Mouse (Mus musculus) urinary bladder, postnatal 25 days (tissue): ENCODE measurements around the gene Tmem218.

ENCODE experiments used
- DNase-seq: peaks from one replicate; pipeline ENCODE4 v3.0.0; 2022; ENCODE audit warnings: low spot score

Tmem218 gene

GRCm38 (mm10) chr9:37232201-37233195 lies 24.5 kb downstream of the Tmem218 start:
- no peak for DNase-seq

GRCm38 (mm10) chr9:37235951-37236737 lies 28.1 kb downstream of the Tmem218 start:
- DNase-seq: peak; percentile 19

DNA sequence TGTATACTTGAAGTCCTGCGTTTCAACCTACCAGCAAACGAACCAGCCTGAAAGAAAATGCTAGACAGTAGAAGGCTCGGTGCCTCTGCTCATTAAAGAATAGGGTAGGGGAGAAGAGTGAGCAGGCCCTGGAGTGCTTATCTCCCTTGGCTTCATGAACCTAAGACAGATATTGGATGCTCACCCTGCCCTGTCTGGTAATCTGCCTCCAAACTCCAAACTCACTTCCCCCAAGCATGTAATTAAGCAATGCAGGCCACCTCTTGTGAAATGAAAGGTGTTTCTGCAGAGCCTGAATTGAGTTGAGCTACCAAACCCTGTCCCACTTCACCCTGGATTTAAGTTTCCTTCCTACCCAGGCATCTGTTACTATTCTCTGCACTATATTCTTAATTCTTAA lies 34.7 kb downstream of the Tmem218 start:
- DNase-seq: no peak

DNA sequence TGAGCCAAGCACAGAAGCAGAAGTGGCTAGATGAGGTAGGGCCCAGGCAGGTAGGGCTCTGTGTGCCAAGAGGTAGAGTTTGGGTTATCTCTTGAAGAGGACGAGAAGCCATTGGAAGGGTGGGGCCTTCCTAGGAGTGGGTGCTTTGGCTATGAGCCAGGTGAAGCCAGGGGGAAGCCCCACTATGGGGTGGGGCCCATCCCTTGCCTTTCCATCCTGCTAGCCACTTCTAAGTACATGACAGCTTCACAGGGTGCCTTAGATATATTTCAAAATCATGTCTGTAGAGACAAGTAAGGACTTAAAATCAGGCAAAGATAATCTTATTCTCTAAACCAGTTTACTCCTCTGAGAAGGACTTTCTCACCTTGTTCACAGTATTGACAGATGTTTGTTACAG lies 36.6 kb downstream of the Tmem218 start:
- DNase-seq: no peak

DNA sequence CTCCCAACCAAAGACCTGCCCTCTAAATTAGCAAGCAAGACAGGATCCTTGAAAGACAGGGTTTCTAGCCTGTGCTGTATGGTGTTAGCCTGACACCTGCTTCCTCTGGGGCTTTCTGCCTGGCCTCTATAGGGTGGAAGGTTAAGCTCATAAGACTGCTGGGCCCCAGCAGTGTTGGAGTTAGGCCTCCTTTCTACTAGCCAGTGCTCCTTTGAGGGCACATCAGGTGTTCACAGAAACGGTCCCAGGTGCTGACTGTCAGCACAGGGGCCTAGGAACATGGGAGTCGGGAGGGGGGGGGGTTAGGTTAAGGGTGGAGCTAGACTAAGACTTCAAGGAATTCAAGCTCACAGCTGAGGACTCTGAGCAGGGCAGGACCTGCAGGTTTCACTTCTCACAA lies 37.4 kb downstream of the Tmem218 start:
- DNase-seq: no peak

DNA sequence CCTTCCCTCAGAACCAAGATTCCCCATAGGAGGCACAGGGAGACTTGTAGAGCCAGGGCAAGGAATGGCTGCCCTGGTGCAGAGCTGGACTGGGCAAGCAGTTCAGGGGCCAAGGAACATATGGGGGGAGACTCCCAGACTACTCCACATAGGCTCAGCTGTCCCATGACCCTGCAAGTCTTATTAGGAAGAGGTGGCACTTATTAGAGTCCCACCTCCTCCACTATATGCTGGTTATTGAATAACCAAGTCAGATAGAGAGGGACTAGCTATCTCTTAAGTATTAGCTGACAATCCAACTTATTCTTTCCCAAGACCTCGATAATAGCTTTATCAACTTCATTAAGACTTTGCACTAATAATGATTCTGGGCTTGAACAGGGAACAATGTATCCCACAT lies 37.8 kb downstream of the Tmem218 start:
- DNase-seq: no peak

DNA sequence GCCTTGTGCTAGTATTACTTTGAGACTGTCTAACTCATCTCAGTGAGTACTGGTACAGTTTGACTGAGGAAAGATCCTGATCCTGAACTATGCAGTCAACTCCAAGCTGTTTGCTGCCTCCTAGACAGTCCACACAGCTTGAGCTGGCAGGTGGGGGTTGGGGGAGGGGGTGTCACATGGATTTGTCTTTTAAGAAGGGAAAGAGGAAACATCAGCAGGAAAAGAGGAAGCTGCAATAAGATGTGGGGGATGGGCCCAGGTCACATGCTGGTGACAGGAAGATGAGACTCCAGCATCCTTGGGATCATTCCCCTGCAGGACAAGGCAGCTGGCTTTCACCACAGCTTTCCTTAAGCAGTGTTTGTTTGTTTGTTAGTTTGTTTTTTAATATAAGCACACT lies 39.4 kb downstream of the Tmem218 start:
- DNase-seq: no peak

DNA sequence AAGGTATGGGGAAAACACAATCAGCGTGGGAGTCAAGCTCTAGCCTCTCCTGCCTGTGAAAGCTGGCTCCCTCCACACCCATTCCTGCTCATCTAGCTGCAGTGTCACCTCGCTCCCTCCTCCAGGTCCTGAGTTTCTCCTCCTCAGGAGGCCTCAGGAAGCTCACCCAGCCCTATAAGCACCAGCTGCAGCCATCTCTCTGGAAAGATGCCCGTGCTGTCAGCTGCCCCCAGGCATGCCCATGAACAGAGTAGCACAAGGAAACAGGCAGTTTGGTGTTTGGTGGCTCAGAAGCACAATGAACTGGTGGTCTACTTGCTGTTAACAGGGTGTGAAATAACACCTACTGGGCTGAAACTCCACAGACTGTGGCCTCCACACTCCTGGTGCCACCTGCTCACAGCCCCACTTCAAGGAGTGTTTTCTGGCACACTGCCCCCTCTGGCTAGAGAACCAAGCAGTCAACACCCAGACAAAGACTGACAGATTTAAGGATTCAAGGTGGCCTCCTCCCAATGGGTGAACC lies 40.4 kb downstream of the Tmem218 start:
- DNase-seq: no peak

DNA sequence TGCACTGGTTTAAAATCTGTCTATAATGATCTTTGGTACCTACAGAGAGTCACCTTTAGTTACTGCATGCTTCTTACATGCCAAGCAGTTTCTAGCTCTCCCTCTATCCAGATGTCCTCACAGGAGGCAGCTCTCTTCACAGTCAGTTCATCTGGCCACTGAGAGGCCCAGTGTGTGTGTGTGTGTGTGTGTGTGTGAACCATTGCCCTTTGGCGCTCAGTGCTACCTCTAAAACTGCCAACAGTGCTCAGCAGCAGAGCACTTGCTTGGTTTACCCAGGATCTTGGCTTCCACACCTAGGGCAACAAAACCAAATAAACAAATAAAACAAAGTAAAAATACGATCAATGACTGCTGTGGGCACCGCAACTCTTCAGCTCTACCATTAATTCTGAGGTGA lies 42.0 kb downstream of the Tmem218 start:
- DNase-seq: no peak

GRCm38 (mm10) chr9:37250631-37251030 lies 42.6 kb downstream of the Tmem218 start:
- DNase-seq: no peak

DNA sequence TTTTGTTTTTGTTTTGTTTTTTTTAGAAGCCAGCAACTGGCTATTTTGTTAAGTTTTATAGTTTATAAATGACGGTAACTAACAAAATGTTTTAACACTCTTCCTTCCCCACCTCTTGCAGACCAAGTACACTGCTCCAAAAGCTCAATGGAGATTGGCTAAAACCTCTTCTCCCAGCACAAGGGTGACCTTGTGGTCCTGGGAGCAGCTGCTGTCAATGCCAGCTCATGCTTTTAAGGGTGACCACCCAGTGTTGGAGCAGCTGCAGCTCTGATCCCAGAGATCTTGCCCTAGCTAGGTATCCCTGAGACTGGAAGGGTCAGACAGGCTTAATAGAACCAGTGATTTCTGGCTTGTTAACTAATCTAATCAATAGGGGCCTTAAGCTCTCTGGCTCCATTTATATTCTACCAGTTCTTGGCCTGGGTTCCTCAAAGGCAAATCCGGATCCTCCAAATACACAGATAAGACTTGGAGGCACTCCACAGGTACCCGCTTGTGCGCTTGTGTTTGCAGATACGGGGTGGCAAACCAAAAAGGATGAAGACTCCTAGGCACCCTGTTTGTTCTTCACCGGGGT lies 46.6 kb downstream of the Tmem218 start:
- DNase-seq: no peak

- DNase-seq: peak; percentile 49
Observed at GRCm38 (mm10) chr9:37255149-37255888, 47.3 kb downstream of the Tmem218 start, which contains the start of gene Slc37a2. Gene Slc37a2 (minus strand): TSS chr9:37255738.

DNA sequence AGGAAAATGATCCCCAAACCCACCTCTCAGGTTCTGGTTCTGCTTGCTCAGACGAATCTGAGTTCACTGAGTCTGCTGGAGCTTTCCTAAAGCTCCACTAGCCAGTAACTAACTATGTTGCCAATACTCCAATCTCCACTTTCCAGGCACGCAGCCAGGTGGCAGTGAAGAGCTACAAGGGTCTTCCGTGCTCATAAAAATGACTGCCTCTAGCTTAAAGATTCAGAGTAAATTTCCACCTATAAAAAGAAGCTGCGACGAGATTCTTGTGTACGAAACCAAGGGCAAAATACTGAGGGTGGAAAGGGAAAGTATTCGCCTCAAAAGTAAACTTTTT lies 47.8 kb downstream of the Tmem218 start:
- DNase-seq: peak; percentile 36

DNA sequence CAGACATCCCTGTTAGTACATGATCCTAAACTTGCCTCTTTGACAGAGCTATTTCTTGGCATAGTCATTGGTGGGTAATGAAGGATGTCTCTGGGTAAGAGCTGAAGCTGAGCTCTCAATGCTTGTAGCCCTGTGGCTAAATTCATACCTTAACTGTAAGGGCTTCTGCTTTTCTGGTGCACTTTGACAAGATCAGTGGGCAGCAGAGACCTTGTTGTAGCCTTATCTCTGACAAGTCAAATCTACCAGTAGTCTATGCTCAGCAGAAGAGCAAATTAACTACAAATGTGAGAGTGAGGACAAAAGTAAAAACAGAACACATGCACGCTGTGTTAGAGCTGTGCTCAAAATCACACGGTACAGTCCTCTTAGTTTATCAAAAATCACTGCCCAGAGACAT lies 58.6 kb downstream of the Tmem218 start:
- DNase-seq: no peak
